Mouse (Mus musculus): ENCODE data around the gene Hapln2.
A peak's percentile ranks its signal among the peaks of the same experiment; 100 is the strongest.

- TF ChIP-seq CTCF (IDR thresholded peaks at IDR 0.05; ENCODE audit: borderline replicate concordance, extremely low read depth, insufficient read depth, insufficient read length): peak; percentile 98
- no peak for TF ChIP-seq POLR2A (IDR thresholded peaks at IDR 0.05; ENCODE audit: borderline replicate concordance, extremely low read depth, insufficient read depth, insufficient read length, poor library complexity, severe bottlenecking)
Measured at GRCm38 (mm10) chr3:88071783-88072182, 44.4 kb upstream of the Hapln2 start.

All from brain, embryonic 14.5 days (tissue).